Mouse (Mus musculus) midbrain, embryonic 11.5 days (tissue): ENCODE measurements at regions not wholly inside any gene's neighbourhood (a gene's known extent, or its start where the extent isn't known, plus 50 kb on each side); places are given as distances from the start of the nearest gene placed in this dataset.
A peak's percentile ranks its signal among the peaks of the same experiment; 100 is the strongest.

Experiments
- ATAC-seq: fragments of 200-750 bp; cut with Nextera tagmentation; 2 replicates; pipeline ENCODE4 v1.8.0; 2017; ENCODE audit warnings: moderate TSS enrichment, moderate library complexity; ENCODE audit not compliant: low FRiP score
- DNase-seq: peaks from one replicate; pipeline ENCODE4 v3.0.0; 2015; ENCODE audit warnings: low spot score; ENCODE audit errors: missing footprints
- H3K27ac ChIP-seq: fragments of 300-500 bp; sonication (generic); 2 replicates; pipeline ENCODE4 v1.5.1; 2014; ENCODE audit warnings: low read depth, low read length
- H3K27me3 ChIP-seq: fragments of 300-500 bp; sonication (generic); 2 replicates; pipeline ENCODE4 v1.6.1; 2014; ENCODE audit warnings: mild to moderate bottlenecking, low read length, moderate library complexity, mixed read lengths; ENCODE audit not compliant: control insufficient read depth, insufficient read depth
- H3K36me3 ChIP-seq: fragments of 300-500 bp; sonication (generic); 2 replicates; pipeline ENCODE4 v1.6.1; 2014; ENCODE audit warnings: mild to moderate bottlenecking, low read length, moderate library complexity, mixed read lengths; ENCODE audit not compliant: control insufficient read depth, insufficient read depth
- H3K4me1 ChIP-seq: fragments of 300-500 bp; sonication (generic); 2 replicates; pipeline ENCODE4 v1.6.1; 2014; ENCODE audit warnings: low read length; ENCODE audit not compliant: control insufficient read depth, insufficient read depth
- H3K4me2 ChIP-seq: fragments of 300-500 bp; sonication (generic); 2 replicates; pipeline ENCODE4 v1.6.1; 2014; ENCODE audit warnings: mild to moderate bottlenecking, moderate library complexity
- H3K4me3 ChIP-seq: fragments of 300-500 bp; sonication (generic); 2 replicates; pipeline ENCODE4 v1.5.1; 2014; ENCODE audit warnings: low read depth, low read length
- H3K9ac ChIP-seq: fragments of 300-500 bp; sonication (generic); 2 replicates; pipeline ENCODE4 v1.6.1; 2014; ENCODE audit warnings: low read length
- H3K9me3 ChIP-seq: fragments of 300-500 bp; sonication (generic); 2 replicates; pipeline ENCODE4 v1.6.1; 2016; ENCODE audit warnings: low read length; ENCODE audit not compliant: control insufficient read depth
- WGBS: fragments of 180-500 bp; shearing (Covaris S2); extraction: QIAGEN DNeasy Blood & Tissue Kit; methylation state at CpG from one replicate; pipeline ENCODE4 v1.1.7; 2014; 5-methylcytosine and 5-hydroxymethylcytosine counted together

DNA sequence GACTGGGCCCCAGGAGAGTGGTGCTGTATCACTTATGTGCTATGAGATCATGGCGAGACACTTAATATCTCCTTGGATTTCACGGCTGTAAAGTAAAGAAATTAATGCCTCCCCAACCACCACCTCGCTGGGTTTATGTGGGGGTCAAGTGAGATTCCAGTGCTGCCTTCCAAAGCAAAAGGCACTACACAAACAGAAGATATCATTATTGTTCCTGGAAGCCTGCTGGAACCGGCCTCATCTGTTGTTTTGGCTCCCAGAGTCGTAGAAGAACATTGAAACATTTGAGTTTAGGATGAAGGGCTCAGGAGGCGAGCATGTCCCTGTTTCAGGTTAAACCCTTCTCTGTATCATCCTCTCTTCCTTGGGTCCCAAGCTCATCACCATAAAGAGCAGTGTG is 116.6 kb downstream of the Gpbp1 start:
- no peaks in the 10 kb centered on the region for H3K4me1 ChIP-seq
- 85% methylated on average over 6 of the region's 6 CpGs for WGBS
- H3K9ac ChIP-seq: no peak overlapping the region
- no peak overlapping the region for H3K4me2 ChIP-seq
- H3K27me3 ChIP-seq: no peaks in the 10 kb centered on the region
- H3K9me3 ChIP-seq: no peaks in the 10 kb centered on the region
- no peaks in the 10 kb centered on the region for H3K36me3 ChIP-seq
- DNase-seq (peak; percentile 31), ATAC-seq (no peak)
- no peak overlapping the region for H3K4me3 ChIP-seq
- H3K27ac ChIP-seq: no peak overlapping the region

GRCm38 (mm10) chr13:111373801-111374200 is 116.1 kb downstream of the Gpbp1 start:
- no peak for ATAC-seq
- H3K36me3 ChIP-seq: no peaks in the 10 kb centered on the region
- H3K27me3 ChIP-seq: no peaks in the 10 kb centered on the region
- no peak overlapping the region for H3K4me3 ChIP-seq
- H3K9me3 ChIP-seq: no peaks in the 10 kb centered on the region
- no peak overlapping the region for H3K4me2 ChIP-seq
- H3K4me1 ChIP-seq: no peaks in the 10 kb centered on the region
- peak; percentile 76 for DNase-seq
- H3K9ac ChIP-seq: no peak overlapping the region
- WGBS: 22% methylated on average over 1 of the region's 1 CpGs
- H3K27ac ChIP-seq: no peak overlapping the region
